Mouse (Mus musculus) forebrain, postnatal 0 days (tissue): ENCODE measurements around the gene Hoxb3. TPM values are rescaled to one million over a fixed set of nuclear protein-coding genes. Genes with fewer than 3 reads are reported as not detected.

Experiments
- ATAC-seq: fragments of 200-750 bp; cut with Nextera tagmentation; 2 replicates; pipeline ENCODE4 v1.8.0; 2017; ENCODE audit warnings: mild to moderate bottlenecking, moderate library complexity
- DNase-seq: peaks from one replicate; pipeline ENCODE4 v3.0.0-alpha.2; 2015
- H3K27ac ChIP-seq: fragments of 300-500 bp; sonication (generic); 2 replicates; pipeline ENCODE4 v1.5.1; 2014; ENCODE audit warnings: low read depth, mild to moderate bottlenecking, antibody characterized with exemption, low read length, moderate library complexity, mixed read lengths
- H3K27me3 ChIP-seq: fragments of 300-500 bp; sonication (generic); 2 replicates; pipeline ENCODE4 v1.6.1; 2014; ENCODE audit warnings: mild to moderate bottlenecking, low read length, mixed read lengths; ENCODE audit not compliant: insufficient read depth
- H3K36me3 ChIP-seq: fragments of 300-500 bp; sonication (generic); 2 replicates; pipeline ENCODE4 v1.6.1; 2014; ENCODE audit warnings: mild to moderate bottlenecking, moderate library complexity; ENCODE audit not compliant: insufficient read depth
- H3K4me1 ChIP-seq: fragments of 300-500 bp; sonication (generic); 2 replicates; pipeline ENCODE4 v1.6.1; 2014; ENCODE audit warnings: antibody characterized with exemption; ENCODE audit not compliant: insufficient read depth
- H3K4me2 ChIP-seq: fragments of 300-500 bp; sonication (generic); 2 replicates; pipeline ENCODE4 v1.6.1; 2014; ENCODE audit warnings: low read depth, mild to moderate bottlenecking, moderate library complexity
- H3K4me3 ChIP-seq: fragments of 300-500 bp; sonication (generic); 2 replicates; pipeline ENCODE4 v1.5.1; 2014; ENCODE audit warnings: low read depth, low read length, mixed read lengths
- H3K9ac ChIP-seq: fragments of 300-500 bp; sonication (generic); 2 replicates; pipeline ENCODE4 v1.6.1; 2014; ENCODE audit warnings: mild to moderate bottlenecking
- H3K9me3 ChIP-seq: fragments of 300-500 bp; sonication (generic); 2 replicates; pipeline ENCODE4 v1.6.1; 2016; ENCODE audit warnings: low read length
- CTCF ChIP-seq: sonication (generic); IDR thresholded peaks from 2 replicates; pipeline ENCODE4 v1.5.1; 2016; ENCODE audit warnings: antibody characterized with exemption, control low read depth, low read depth
- WGBS: fragments of 180-500 bp; shearing (Covaris S2); extraction: QIAGEN DNeasy Blood & Tissue Kit; methylation state at CpG from one replicate; pipeline ENCODE4 v1.1.7; 2014; 5-methylcytosine and 5-hydroxymethylcytosine counted together
- polyA plus RNA-seq: library from polyadenylated mRNA; unstranded; fragments of >200 nt; fragmentation: Nextera tagmentation; extraction: Ambion mirVana; gene quantifications from 2 replicates; pipeline ENCODE4 v1.2.1, GENCODE M21; 2015
- total RNA-seq: library from RNA; depleted of rRNA; stranded (reverse); fragments of >200 nt; gene quantifications from 2 replicates; pipeline ENCODE4 v1.2.3, GENCODE M21; 2014

Hoxb3 gene
- total and polyA plus RNA-seq, 2 experiments from 2014 or later: not detected

- H3K9ac ChIP-seq: no peak overlapping the region
- no peak overlapping the region for H3K27ac ChIP-seq
- H3K27me3 ChIP-seq: peaks cover 91% of the 10 kb centered on the region
- H3K4me2 ChIP-seq: no peak overlapping the region
- no peak for DNase-seq
- H3K36me3 ChIP-seq: no peaks in the 10 kb centered on the region
- H3K9me3 ChIP-seq: no peaks in the 10 kb centered on the region
- ATAC-seq: no peak
- WGBS: 2% methylated on average over 6 of the region's 6 CpGs
- H3K4me3 ChIP-seq: no peak overlapping the region
- H3K4me1 ChIP-seq: no peaks in the 10 kb centered on the region
- TF ChIP-seq CTCF: no peak
Measured at GRCm38 (mm10) chr11:96344878-96345159, 21.7 kb downstream of the Hoxb3 start.

GRCm38 (mm10) chr11:96345220-96345892 lies 22.2 kb downstream of the Hoxb3 start:
- H3K27ac ChIP-seq: no peak overlapping the region
- no peaks in the 10 kb centered on the region for H3K9me3 ChIP-seq
- H3K9ac ChIP-seq: no peak overlapping the region
- H3K4me2 ChIP-seq: no peak overlapping the region
- no peaks in the 10 kb centered on the region for H3K4me1 ChIP-seq
- TF ChIP-seq CTCF: no peak
- H3K4me3 ChIP-seq: no peak overlapping the region
- H3K27me3 ChIP-seq: peaks cover 91% of the 10 kb centered on the region
- under 1% methylated on average over 39 of the region's 56 CpGs for WGBS
- ATAC-seq (no peak), DNase-seq (no peak)
- H3K36me3 ChIP-seq: no peaks in the 10 kb centered on the region

- Histone ChIP-seq H3K36me3 (no peaks in the 10 kb centered on the region), H3K4me3 (no peak overlapping the region), H3K27me3 (peaks cover 94% of the 10 kb centered on the region), H3K27ac (no peak overlapping the region), H3K4me1 (no peaks in the 10 kb centered on the region), H3K9ac (no peak overlapping the region), H3K4me2 (no peak overlapping the region), H3K9me3 (no peaks in the 10 kb centered on the region)
- ATAC-seq: no peak
- no peak for TF ChIP-seq CTCF
- WGBS: 3% methylated on average over 44 of the region's 45 CpGs
- DNase-seq: no peak
Measured at GRCm38 (mm10) chr11:96345893-96346806, 23.0 kb downstream of the Hoxb3 start.

GRCm38 (mm10) chr11:96346916-96347520 lies 23.9 kb downstream of the Hoxb3 start:
- Histone ChIP-seq H3K9ac (no peak overlapping the region), H3K27ac (no peak overlapping the region), H3K27me3 (peaks cover 95% of the 10 kb centered on the region), H3K9me3 (no peaks in the 10 kb centered on the region), H3K4me1 (no peaks in the 10 kb centered on the region), H3K4me2 (no peak overlapping the region), H3K4me3 (no peak overlapping the region), H3K36me3 (no peaks in the 10 kb centered on the region)
- no peak for TF ChIP-seq CTCF
- ATAC-seq (no peak), DNase-seq (no peak)
- WGBS: 9% methylated on average over 5 of the region's 5 CpGs

- no peak overlapping the region for H3K9ac ChIP-seq
- no peak overlapping the region for H3K4me3 ChIP-seq
- 6% methylated on average over 4 of the region's 4 CpGs for WGBS
- no peak for TF ChIP-seq CTCF
- no peak overlapping the region for H3K4me2 ChIP-seq
- ATAC-seq (no peak), DNase-seq (no peak)
- H3K4me1 ChIP-seq: no peaks in the 10 kb centered on the region
- peaks cover 95% of the 10 kb centered on the region for H3K27me3 ChIP-seq
- no peaks in the 10 kb centered on the region for H3K9me3 ChIP-seq
- H3K27ac ChIP-seq: no peak overlapping the region
- no peaks in the 10 kb centered on the region for H3K36me3 ChIP-seq
Measured at GRCm38 (mm10) chr11:96347717-96348116, 24.6 kb downstream of the Hoxb3 start.

GRCm38 (mm10) chr11:96348141-96348928 lies 25.2 kb downstream of the Hoxb3 start:
- Histone ChIP-seq H3K27me3 (peaks cover 97% of the 10 kb centered on the region), H3K4me1 (no peaks in the 10 kb centered on the region), H3K4me2 (no peak overlapping the region), H3K27ac (no peak overlapping the region), H3K4me3 (no peak overlapping the region), H3K9me3 (no peaks in the 10 kb centered on the region), H3K36me3 (no peaks in the 10 kb centered on the region), H3K9ac (no peak overlapping the region)
- no peak for TF ChIP-seq CTCF
- 2% methylated on average over 21 of the region's 21 CpGs for WGBS
- DNase-seq (no peak), ATAC-seq (no peak)
